Mouse (Mus musculus) ovary, postnatal 14 days (tissue): ENCODE data around the gene Atp2b1.

Experiments
- DNase-seq: peaks from one replicate; pipeline ENCODE4 v3.0.0; 2022; ENCODE audit warnings: low spot score

The Atp2b1 gene

GRCm38 (mm10) chr10:98916011-98916780, 2.0 kb downstream of the Atp2b1 start:
- DNase-seq, result no peak

GRCm38 (mm10) chr10:98916781-98917340, 2.7 kb downstream of the Atp2b1 start:
- no peak for DNase-seq

GRCm38 (mm10) chr10:98925081-98925480, 10.9 kb downstream of the Atp2b1 start:
- no peak for DNase-seq

GRCm38 (mm10) chr10:98926991-98927390, 12.8 kb downstream of the Atp2b1 start:
- DNase-seq, result no peak

GRCm38 (mm10) chr10:98929444-98929843, 15.2 kb downstream of the Atp2b1 start:
- DNase-seq, result no peak

GRCm38 (mm10) chr10:98930143-98930542, 15.9 kb downstream of the Atp2b1 start:
- no peak for DNase-seq

GRCm38 (mm10) chr10:98940137-98940536, 25.9 kb downstream of the Atp2b1 start:
- no peak for DNase-seq

GRCm38 (mm10) chr10:98940799-98941198, 26.6 kb downstream of the Atp2b1 start:
- DNase-seq, result no peak

- no peak for DNase-seq
These were observed 27.8 kb downstream of the Atp2b1 start for GRCm38 (mm10) chr10:98941991-98942390.

- no peak for DNase-seq
These were observed 28.8 kb downstream of the Atp2b1 start for GRCm38 (mm10) chr10:98942999-98943398.

GRCm38 (mm10) chr10:98943894-98944293, 29.7 kb downstream of the Atp2b1 start:
- no peak for DNase-seq

- DNase-seq, result no peak
These were observed 32.0 kb downstream of the Atp2b1 start for GRCm38 (mm10) chr10:98946031-98946791.

- DNase-seq, result no peak
These were observed 33.0 kb downstream of the Atp2b1 start for GRCm38 (mm10) chr10:98947206-98947605.

GRCm38 (mm10) chr10:98948096-98948495, 33.9 kb downstream of the Atp2b1 start:
- DNase-seq, result no peak

GRCm38 (mm10) chr10:98949750-98950149, 35.5 kb downstream of the Atp2b1 start:
- no peak for DNase-seq

GRCm38 (mm10) chr10:98951286-98952270, 37.4 kb downstream of the Atp2b1 start:
- DNase-seq, result no peak

- no peak for DNase-seq
These were observed 40.2 kb downstream of the Atp2b1 start for GRCm38 (mm10) chr10:98954230-98954993.

GRCm38 (mm10) chr10:98956124-98956523, 41.9 kb downstream of the Atp2b1 start:
- no peak for DNase-seq

- no peak for DNase-seq
These were observed 44.5 kb downstream of the Atp2b1 start for GRCm38 (mm10) chr10:98958752-98959151.

GRCm38 (mm10) chr10:98959385-98959784, 45.2 kb downstream of the Atp2b1 start:
- DNase-seq, result no peak

GRCm38 (mm10) chr10:98960911-98961310, 46.7 kb downstream of the Atp2b1 start:
- no peak for DNase-seq
